Mouse (Mus musculus): ENCODE results near the gene Nup62. TPM values are rescaled to one million over a fixed set of nuclear protein-coding genes. Genes with fewer than 3 reads are reported as not detected.

Gene Nup62
- polyA plus RNA-seq, 1 experiment, result 102 TPM

DNA sequence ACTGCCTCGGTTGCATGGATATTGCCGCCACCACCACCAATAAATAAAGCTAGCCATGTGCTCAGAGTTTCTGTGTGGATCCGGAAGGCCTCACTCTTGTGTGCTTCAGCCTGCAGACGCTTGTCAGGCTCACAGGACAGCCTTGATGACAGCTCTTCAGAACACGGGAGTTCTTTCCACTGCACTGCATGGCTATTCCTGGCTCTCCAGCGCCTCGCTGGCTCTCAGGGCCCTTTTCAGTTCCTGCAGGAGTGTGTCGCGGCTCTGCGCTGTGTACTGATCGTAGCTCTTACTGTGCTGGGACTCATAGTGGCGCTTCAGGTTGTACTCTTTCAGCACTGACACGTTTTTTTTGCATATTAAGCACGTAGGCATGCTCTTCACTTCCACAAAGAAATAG is 61.9 kb downstream of the Nup62 start:
- peaks cover 9% of the 10 kb centered on the region for H3K36me3 ChIP-seq (ENCODE audit: control insufficient read depth, insufficient read depth)
- H3ac ChIP-seq (ENCODE audit: control insufficient read depth, insufficient read length, low read depth), result no peak overlapping the region
- H3K79me2 ChIP-seq (ENCODE audit: control insufficient read depth, insufficient read depth), result no peaks in the 10 kb centered on the region
- H3K79me3 ChIP-seq (ENCODE audit: low read depth), result no peaks in the 10 kb centered on the region
- no peak for TF ChIP-seq USF1 (IDR thresholded peaks at IDR 0.05; ENCODE audit: low read depth)
- TF ChIP-seq FOSL1 (IDR thresholded peaks at IDR 0.05; ENCODE audit: insufficient read depth, low read length, poor library complexity, severe bottlenecking), result no peak
- no peak for TF ChIP-seq CTCF (IDR thresholded peaks at IDR 0.05; ENCODE audit: control insufficient read depth, insufficient read depth, insufficient read length)
- TF ChIP-seq MYOD1 (IDR thresholded peaks at IDR 0.05; ENCODE audit: control insufficient read depth, insufficient read length, low read depth), result no peak
- TF ChIP-seq MAX (IDR thresholded peaks at IDR 0.05), result no peak
- TF ChIP-seq CEBPB (IDR thresholded peaks at IDR 0.05; ENCODE audit: low read depth), result no peak
- no peak for TF ChIP-seq MYOG (IDR thresholded peaks at IDR 0.05; ENCODE audit: control insufficient read depth, extremely low read depth, insufficient read length)
- no peaks in the 10 kb centered on the region for H3K27me3 ChIP-seq (ENCODE audit: control insufficient read depth, insufficient read depth, insufficient read length)
- H3K4me3 ChIP-seq (ENCODE audit: insufficient read depth, poor library complexity, severe bottlenecking), result no peak overlapping the region

Small RNA genes within 50 kb of the gene (microRNA-seq; reads per million reads assigned to microRNA genes)
- not detected for gene Mir707 (ENCODE audit: borderline microRNAs expressed)

Other genes starting within 250 kb of the Nup62 start
- not detected for gene Napsa, start 243.7 kb upstream of the Nup62 start, polyA plus RNA-seq (2012; fragmentation: generic; extraction: Trizol)
- 0.26 TPM for gene Kcnc3, start 225.4 kb upstream of the Nup62 start, polyA plus RNA-seq (2012; fragmentation: generic; extraction: Trizol)
- gene Myh14, start 145.2 kb upstream of the Nup62 start, polyA plus RNA-seq (2012; fragmentation: generic; extraction: Trizol), result 0.01 TPM
- not detected for gene Izumo2, start 107.3 kb upstream of the Nup62 start, polyA plus RNA-seq (2012; fragmentation: generic; extraction: Trizol)
- gene Vrk3, start 67.7 kb upstream of the Nup62 start, polyA plus RNA-seq (2012; fragmentation: generic; extraction: Trizol), result 20.0 TPM
- gene Zfp473, start 65.0 kb upstream of the Nup62 start, polyA plus RNA-seq (2012; fragmentation: generic; extraction: Trizol), result 0.29 TPM
- gene Il4i1, start 299 bp downstream of the Nup62 start, polyA plus RNA-seq (2012; fragmentation: generic; extraction: Trizol), result 0.63 TPM
- 290 TPM for gene Atf5, start 570 bp downstream of the Nup62 start, polyA plus RNA-seq (2012; fragmentation: generic; extraction: Trizol)
- gene Akt1s1, start 32.9 kb downstream of the Nup62 start, polyA plus RNA-seq (2012; fragmentation: generic; extraction: Trizol), result 208 TPM
- 38.4 TPM for gene Tbc1d17, start 33.0 kb downstream of the Nup62 start, polyA plus RNA-seq (2012; fragmentation: generic; extraction: Trizol)
- gene Pnkp, start 41.1 kb downstream of the Nup62 start, polyA plus RNA-seq (2012; fragmentation: generic; extraction: Trizol), result 32.0 TPM
- gene Ptov1, start 53.7 kb downstream of the Nup62 start, polyA plus RNA-seq (2012; fragmentation: generic; extraction: Trizol), result 221 TPM
- 43.9 TPM for gene Med25, start 76.6 kb downstream of the Nup62 start, polyA plus RNA-seq (2012; fragmentation: generic; extraction: Trizol)
- 9.8 TPM for gene Fuz, start 80.0 kb downstream of the Nup62 start, polyA plus RNA-seq (2012; fragmentation: generic; extraction: Trizol)
- gene Ap2a1, start 113.4 kb downstream of the Nup62 start, polyA plus RNA-seq (2012; fragmentation: generic; extraction: Trizol), result 129 TPM
- gene Tsks, start 127.1 kb downstream of the Nup62 start, polyA plus RNA-seq (2012; fragmentation: generic; extraction: Trizol), result 0.04 TPM
- 5.5 TPM for gene Cpt1c, start 158.8 kb downstream of the Nup62 start, polyA plus RNA-seq (2012; fragmentation: generic; extraction: Trizol)
- 978 TPM for gene Prmt1, start 170.5 kb downstream of the Nup62 start, polyA plus RNA-seq (2012; fragmentation: generic; extraction: Trizol)
- 43.7 TPM for gene Irf3, start 181.6 kb downstream of the Nup62 start, polyA plus RNA-seq (2012; fragmentation: generic; extraction: Trizol)
- 18.1 TPM for gene Bcl2l12, start 182.6 kb downstream of the Nup62 start, polyA plus RNA-seq (2012; fragmentation: generic; extraction: Trizol)
- 58.4 TPM for gene Scaf1, start 200.3 kb downstream of the Nup62 start, polyA plus RNA-seq (2012; fragmentation: generic; extraction: Trizol)
- gene Rras, start 201.9 kb downstream of the Nup62 start, polyA plus RNA-seq (2012; fragmentation: generic; extraction: Trizol), result 56.8 TPM
- 14.2 TPM for gene Prr12, start 236.8 kb downstream of the Nup62 start, polyA plus RNA-seq (2012; fragmentation: generic; extraction: Trizol)
- 66.6 TPM for gene Nosip, start 246.3 kb downstream of the Nup62 start, polyA plus RNA-seq (2012; fragmentation: generic; extraction: Trizol)
- gene Prrg2, start 246.6 kb downstream of the Nup62 start, polyA plus RNA-seq (2012; fragmentation: generic; extraction: Trizol), result 14.0 TPM